Mouse (Mus musculus): ENCODE data around the gene Tpx2. TPM values are rescaled to one million over a fixed set of nuclear protein-coding genes. Genes with fewer than 3 reads are reported as not detected.

Gene Tpx2
- polyA plus RNA-seq, 1 experiment: 54.8 TPM

GRCm38 (mm10) chr2:152880898-152881297, 33.1 kb downstream of the Tpx2 start:
- Histone ChIP-seq H3K27me3 (ENCODE audit: control insufficient read depth, insufficient read depth, insufficient read length) (no peaks in the 10 kb centered on the region), H3K4me3 (ENCODE audit: insufficient read depth, poor library complexity, severe bottlenecking) (no peak overlapping the region), H3K79me3 (ENCODE audit: low read depth) (no peaks in the 10 kb centered on the region), H3K36me3 (ENCODE audit: control insufficient read depth, insufficient read depth) (peaks cover 96% of the 10 kb centered on the region), H3K79me2 (ENCODE audit: control insufficient read depth, insufficient read depth) (no peaks in the 10 kb centered on the region), H3ac (ENCODE audit: control insufficient read depth, insufficient read length, low read depth) (no peak overlapping the region)
- no peak for TF ChIP-seq MYOD1 (IDR thresholded peaks at IDR 0.05; ENCODE audit: control insufficient read depth, insufficient read length, low read depth)
- TF ChIP-seq MYOG (IDR thresholded peaks at IDR 0.05; ENCODE audit: control insufficient read depth, extremely low read depth, insufficient read length): no peak
- TF ChIP-seq CEBPB (IDR thresholded peaks at IDR 0.05; ENCODE audit: low read depth): no peak
- TF ChIP-seq FOSL1 (IDR thresholded peaks at IDR 0.05; ENCODE audit: insufficient read depth, low read length, poor library complexity, severe bottlenecking): no peak
- no peak for TF ChIP-seq MAX (IDR thresholded peaks at IDR 0.05)
- no peak for TF ChIP-seq USF1 (IDR thresholded peaks at IDR 0.05; ENCODE audit: low read depth)
- no peak for TF ChIP-seq CTCF (IDR thresholded peaks at IDR 0.05; ENCODE audit: control insufficient read depth, insufficient read depth, insufficient read length)

GRCm38 (mm10) chr2:152884101-152884645, 36.4 kb downstream of the Tpx2 start:
- no peaks in the 10 kb centered on the region for H3K79me2 ChIP-seq (ENCODE audit: control insufficient read depth, insufficient read depth)
- H3K79me3 ChIP-seq (ENCODE audit: low read depth): no peaks in the 10 kb centered on the region
- no peaks in the 10 kb centered on the region for H3K27me3 ChIP-seq (ENCODE audit: control insufficient read depth, insufficient read depth, insufficient read length)
- H3ac ChIP-seq (ENCODE audit: control insufficient read depth, insufficient read length, low read depth): no peak overlapping the region
- H3K4me3 ChIP-seq (ENCODE audit: insufficient read depth, poor library complexity, severe bottlenecking): no peak overlapping the region
- TF ChIP-seq MYOD1 (IDR thresholded peaks at IDR 0.05; ENCODE audit: control insufficient read depth, insufficient read length, low read depth): no peak
- no peak for TF ChIP-seq CEBPB (IDR thresholded peaks at IDR 0.05; ENCODE audit: low read depth)
- no peak for TF ChIP-seq USF1 (IDR thresholded peaks at IDR 0.05; ENCODE audit: low read depth)
- no peak for TF ChIP-seq MYOG (IDR thresholded peaks at IDR 0.05; ENCODE audit: control insufficient read depth, extremely low read depth, insufficient read length)
- TF ChIP-seq FOSL1 (IDR thresholded peaks at IDR 0.05; ENCODE audit: insufficient read depth, low read length, poor library complexity, severe bottlenecking): no peak
- no peak for TF ChIP-seq MAX (IDR thresholded peaks at IDR 0.05)
- no peak for TF ChIP-seq CTCF (IDR thresholded peaks at IDR 0.05; ENCODE audit: control insufficient read depth, insufficient read depth, insufficient read length)
- peaks cover 98% of the 10 kb centered on the region for H3K36me3 ChIP-seq (ENCODE audit: control insufficient read depth, insufficient read depth)

DNA sequence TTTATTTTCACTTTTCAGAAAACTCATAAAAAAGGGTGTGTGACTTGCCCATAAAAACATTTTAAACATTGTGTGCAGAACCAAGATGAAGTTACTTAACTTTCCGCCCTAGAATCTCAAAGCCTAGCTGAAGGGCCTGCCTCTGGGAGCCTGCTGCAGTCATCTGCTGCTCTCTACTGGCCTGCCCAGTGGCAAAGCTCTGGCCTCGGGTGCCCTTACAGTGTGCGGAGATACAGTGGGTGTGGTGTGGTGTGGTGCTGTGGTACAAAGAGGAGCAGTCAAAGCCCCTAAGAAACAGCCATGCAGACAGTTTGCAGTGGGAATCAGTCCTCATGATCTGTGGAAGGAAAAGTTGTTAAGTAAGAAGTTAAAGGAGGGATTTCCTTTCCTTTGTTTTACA, 39.5 kb downstream of the Tpx2 start:
- Histone ChIP-seq H3ac (ENCODE audit: control insufficient read depth, insufficient read length, low read depth) (no peak overlapping the region), H3K4me3 (ENCODE audit: insufficient read depth, poor library complexity, severe bottlenecking) (no peak overlapping the region), H3K79me2 (ENCODE audit: control insufficient read depth, insufficient read depth) (no peaks in the 10 kb centered on the region), H3K36me3 (ENCODE audit: control insufficient read depth, insufficient read depth) (peaks cover 96% of the 10 kb centered on the region), H3K79me3 (ENCODE audit: low read depth) (no peaks in the 10 kb centered on the region), H3K27me3 (ENCODE audit: control insufficient read depth, insufficient read depth, insufficient read length) (no peaks in the 10 kb centered on the region)
- TF ChIP-seq MYOD1 (IDR thresholded peaks at IDR 0.05; ENCODE audit: control insufficient read depth, insufficient read length, low read depth) (no peak), CTCF (IDR thresholded peaks at IDR 0.05; ENCODE audit: control insufficient read depth, insufficient read depth, insufficient read length) (peak; percentile 5), MYOG (IDR thresholded peaks at IDR 0.05; ENCODE audit: control insufficient read depth, extremely low read depth, insufficient read length) (no peak)

DNA sequence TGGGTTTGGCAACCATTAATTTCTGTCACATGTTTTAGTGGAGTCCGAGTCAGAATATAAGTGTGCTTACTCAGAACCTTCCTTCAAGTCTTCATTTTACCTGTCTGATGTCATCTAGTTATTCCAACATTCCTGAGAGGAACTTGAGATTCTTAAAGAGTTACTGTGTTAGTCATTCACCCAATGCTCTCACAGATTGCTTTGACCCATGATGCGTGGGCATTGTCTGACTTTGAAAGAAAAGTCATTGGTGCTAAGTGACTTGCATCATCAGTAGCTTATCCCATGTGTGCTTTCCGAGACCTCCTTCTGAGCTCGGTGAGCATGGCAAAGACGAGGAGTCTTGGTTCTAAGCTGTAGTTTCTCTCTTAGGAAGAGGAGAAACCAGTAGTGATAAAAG, 41.0 kb downstream of the Tpx2 start:
- no peak for TF ChIP-seq FOSL1 (IDR thresholded peaks at IDR 0.05; ENCODE audit: insufficient read depth, low read length, poor library complexity, severe bottlenecking)
- TF ChIP-seq CEBPB (IDR thresholded peaks at IDR 0.05; ENCODE audit: low read depth): no peak
- no peak for TF ChIP-seq MYOG (IDR thresholded peaks at IDR 0.05; ENCODE audit: control insufficient read depth, extremely low read depth, insufficient read length)
- no peak for TF ChIP-seq CTCF (IDR thresholded peaks at IDR 0.05; ENCODE audit: control insufficient read depth, insufficient read depth, insufficient read length)
- no peak for TF ChIP-seq MAX (IDR thresholded peaks at IDR 0.05)
- TF ChIP-seq MYOD1 (IDR thresholded peaks at IDR 0.05; ENCODE audit: control insufficient read depth, insufficient read length, low read depth): no peak
- TF ChIP-seq USF1 (IDR thresholded peaks at IDR 0.05; ENCODE audit: low read depth): no peak

DNA sequence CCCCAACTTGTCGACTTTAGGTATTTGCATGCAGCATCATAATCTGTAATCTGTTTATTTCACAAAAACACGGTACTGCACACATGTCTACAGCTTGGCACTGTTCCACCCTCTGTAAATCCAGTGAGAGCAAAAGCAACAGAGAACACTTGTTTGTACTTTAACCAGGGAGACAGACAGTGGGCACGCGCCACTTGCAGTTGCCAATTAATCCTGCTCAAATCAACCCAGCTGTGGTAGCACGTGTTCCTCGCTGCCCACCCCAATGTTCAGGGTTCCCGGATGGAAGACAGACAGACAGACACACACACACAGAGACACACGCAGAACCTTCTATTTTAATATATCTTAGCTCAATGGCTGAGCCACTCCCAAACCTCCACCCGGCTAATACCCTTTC, 48.1 kb downstream of the Tpx2 start:
- no peaks in the 10 kb centered on the region for H3K79me3 ChIP-seq (ENCODE audit: low read depth)
- H3ac ChIP-seq (ENCODE audit: control insufficient read depth, insufficient read length, low read depth): no peak overlapping the region
- no peaks in the 10 kb centered on the region for H3K79me2 ChIP-seq (ENCODE audit: control insufficient read depth, insufficient read depth)
- peaks cover 64% of the 10 kb centered on the region for H3K36me3 ChIP-seq (ENCODE audit: control insufficient read depth, insufficient read depth)
- H3K27me3 ChIP-seq (ENCODE audit: control insufficient read depth, insufficient read depth, insufficient read length): no peaks in the 10 kb centered on the region
- TF ChIP-seq MYOD1 (IDR thresholded peaks at IDR 0.05; ENCODE audit: control insufficient read depth, insufficient read length, low read depth) (no peak), CTCF (IDR thresholded peaks at IDR 0.05; ENCODE audit: control insufficient read depth, insufficient read depth, insufficient read length) (no peak), MYOG (IDR thresholded peaks at IDR 0.05; ENCODE audit: control insufficient read depth, extremely low read depth, insufficient read length) (no peak), MAX (IDR thresholded peaks at IDR 0.05) (no peak), CEBPB (IDR thresholded peaks at IDR 0.05; ENCODE audit: low read depth) (no peak), FOSL1 (IDR thresholded peaks at IDR 0.05; ENCODE audit: insufficient read depth, low read length, poor library complexity, severe bottlenecking) (no peak), USF1 (IDR thresholded peaks at IDR 0.05; ENCODE audit: low read depth) (no peak)
- no peak overlapping the region for H3K4me3 ChIP-seq (ENCODE audit: insufficient read depth, poor library complexity, severe bottlenecking)

More for the DNA sequence above, 41.0 kb downstream of the Tpx2 start:
- no peaks in the 10 kb centered on the region for H3K27me3 ChIP-seq (ENCODE audit: control insufficient read depth, insufficient read depth, insufficient read length)
- H3K79me3 ChIP-seq (ENCODE audit: low read depth): no peaks in the 10 kb centered on the region
- peaks cover 96% of the 10 kb centered on the region for H3K36me3 ChIP-seq (ENCODE audit: control insufficient read depth, insufficient read depth)
- H3K79me2 ChIP-seq (ENCODE audit: control insufficient read depth, insufficient read depth): no peaks in the 10 kb centered on the region
- H3ac ChIP-seq (ENCODE audit: control insufficient read depth, insufficient read length, low read depth): no peak overlapping the region
- no peak overlapping the region for H3K4me3 ChIP-seq (ENCODE audit: insufficient read depth, poor library complexity, severe bottlenecking)

GRCm38 (mm10) chr2:152896926-152897325, 49.2 kb downstream of the Tpx2 start:
- Histone ChIP-seq H3K36me3 (ENCODE audit: control insufficient read depth, insufficient read depth) (peaks cover 53% of the 10 kb centered on the region), H3K27me3 (ENCODE audit: control insufficient read depth, insufficient read depth, insufficient read length) (no peaks in the 10 kb centered on the region), H3K79me2 (ENCODE audit: control insufficient read depth, insufficient read depth) (no peaks in the 10 kb centered on the region), H3ac (ENCODE audit: control insufficient read depth, insufficient read length, low read depth) (no peak overlapping the region), H3K4me3 (ENCODE audit: insufficient read depth, poor library complexity, severe bottlenecking) (no peak overlapping the region), H3K79me3 (ENCODE audit: low read depth) (no peaks in the 10 kb centered on the region)
- TF ChIP-seq MYOG (IDR thresholded peaks at IDR 0.05; ENCODE audit: control insufficient read depth, extremely low read depth, insufficient read length): no peak
- TF ChIP-seq CTCF (IDR thresholded peaks at IDR 0.05; ENCODE audit: control insufficient read depth, insufficient read depth, insufficient read length): no peak
- TF ChIP-seq CEBPB (IDR thresholded peaks at IDR 0.05; ENCODE audit: low read depth): no peak
- no peak for TF ChIP-seq USF1 (IDR thresholded peaks at IDR 0.05; ENCODE audit: low read depth)
- no peak for TF ChIP-seq MYOD1 (IDR thresholded peaks at IDR 0.05; ENCODE audit: control insufficient read depth, insufficient read length, low read depth)
- TF ChIP-seq MAX (IDR thresholded peaks at IDR 0.05): no peak
- TF ChIP-seq FOSL1 (IDR thresholded peaks at IDR 0.05; ENCODE audit: insufficient read depth, low read length, poor library complexity, severe bottlenecking): no peak

Measured in C2C12 (cell line).